Mouse (Mus musculus) B cell, adult 2 months (primary cell): ENCODE data around the gene Phactr3.

Experiments used
- DNase-seq, 2 experiments: peaks; one replicate each; pipeline ENCODE4 v3.0.0; 2022

The Phactr3 gene

DNA sequence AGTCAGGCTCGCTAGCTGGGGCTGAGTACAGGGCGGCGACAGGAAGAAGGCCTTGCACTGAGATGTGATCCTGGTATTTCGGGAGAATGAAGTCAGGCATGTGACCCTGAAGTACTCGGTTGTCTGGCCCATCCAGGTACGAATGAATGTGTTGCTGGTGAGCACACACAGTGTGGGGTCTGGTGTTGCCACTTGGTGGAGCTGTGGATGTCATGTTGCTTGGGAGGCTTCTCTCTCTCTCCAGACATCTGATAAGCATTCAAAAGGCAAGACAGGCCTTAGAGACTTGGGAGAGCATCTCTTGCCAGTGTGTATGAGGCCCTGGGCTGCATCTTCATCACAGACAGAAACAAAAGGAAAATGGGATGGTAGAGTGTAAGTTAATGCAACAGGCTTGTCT is 77.3 kb downstream of the Phactr3 start:
- no peak for DNase-seq

DNA sequence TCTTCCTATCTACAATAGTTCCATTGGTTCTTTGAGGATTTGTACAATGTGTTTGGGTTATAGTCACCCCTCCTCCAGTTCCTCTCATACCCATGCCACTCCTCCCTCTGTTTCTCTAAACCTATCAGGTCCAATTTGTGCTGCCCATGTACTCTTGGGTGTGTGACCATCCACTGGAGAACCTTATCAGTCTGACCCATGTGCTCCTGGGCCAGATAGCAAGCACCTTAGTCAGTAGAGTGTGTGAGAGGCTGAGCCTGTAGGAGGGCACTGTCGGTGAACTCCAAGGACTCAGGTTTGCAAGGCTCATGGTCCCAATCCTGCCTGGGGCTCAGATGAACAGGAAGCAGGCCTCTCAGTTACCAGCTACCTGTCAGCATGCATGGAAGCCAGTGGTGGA is 78.8 kb downstream of the Phactr3 start:
- DNase-seq, result no peak

DNA sequence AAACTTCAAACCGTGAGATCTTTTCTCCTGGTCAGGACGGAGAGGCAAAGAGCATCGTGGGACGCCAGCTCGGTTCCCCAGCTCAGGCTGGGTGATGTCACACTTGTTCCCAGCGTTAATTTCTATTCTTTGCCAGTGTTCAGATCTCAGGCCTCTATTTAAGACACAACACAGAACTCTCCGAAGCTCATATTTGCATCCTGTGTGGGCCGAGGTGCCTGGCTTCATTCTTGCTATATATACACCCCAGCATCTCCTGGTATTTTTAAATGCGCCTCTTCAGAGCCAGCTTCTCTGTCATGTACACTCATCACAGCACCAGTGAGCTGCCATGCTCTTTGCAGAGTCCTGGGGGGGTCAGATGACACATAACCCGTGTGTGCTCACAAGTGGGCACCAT is 85.7 kb downstream of the Phactr3 start:
- no peak for DNase-seq

DNA sequence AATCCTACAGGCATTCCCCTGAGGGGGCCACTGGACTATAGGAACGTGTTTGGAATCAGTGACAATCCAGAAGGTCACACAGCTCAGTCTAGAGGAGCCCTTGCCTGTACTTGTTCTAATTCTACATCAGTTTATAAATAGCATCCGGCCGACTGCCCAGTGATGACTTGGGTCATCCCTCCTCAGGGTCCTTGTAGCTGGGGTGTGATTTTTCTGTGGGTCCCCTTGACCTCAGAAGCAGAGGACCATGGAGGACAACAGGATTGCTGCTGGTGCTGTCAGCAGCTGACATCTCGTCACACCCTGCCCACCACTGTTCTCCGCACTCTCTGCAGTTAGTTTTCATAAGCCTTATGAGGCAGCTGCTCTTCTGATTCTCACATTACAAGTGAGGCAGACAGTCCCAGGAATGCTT is 89.4 kb downstream of the Phactr3 start:
- no peak for DNase-seq

DNA sequence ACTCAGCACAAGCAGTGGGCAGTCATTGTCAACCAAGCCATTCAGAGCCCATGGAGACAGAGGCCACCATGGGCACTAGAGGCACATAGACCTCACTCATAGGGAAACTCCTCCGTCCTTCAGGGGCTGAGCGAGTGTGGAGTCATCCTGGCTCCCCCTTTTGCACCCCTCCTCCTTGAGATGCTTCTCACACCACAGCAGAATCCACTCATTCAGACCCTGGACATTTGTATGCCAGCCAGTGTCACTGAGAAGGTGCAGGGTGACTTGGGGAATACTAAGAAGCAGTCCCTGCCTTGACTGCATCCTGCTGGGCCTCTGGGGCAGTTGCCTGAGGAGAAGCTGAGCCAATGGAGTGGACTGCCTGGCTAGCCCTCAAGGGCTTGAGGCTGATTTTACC is 95.1 kb downstream of the Phactr3 start:
- DNase-seq, result no peak

DNA sequence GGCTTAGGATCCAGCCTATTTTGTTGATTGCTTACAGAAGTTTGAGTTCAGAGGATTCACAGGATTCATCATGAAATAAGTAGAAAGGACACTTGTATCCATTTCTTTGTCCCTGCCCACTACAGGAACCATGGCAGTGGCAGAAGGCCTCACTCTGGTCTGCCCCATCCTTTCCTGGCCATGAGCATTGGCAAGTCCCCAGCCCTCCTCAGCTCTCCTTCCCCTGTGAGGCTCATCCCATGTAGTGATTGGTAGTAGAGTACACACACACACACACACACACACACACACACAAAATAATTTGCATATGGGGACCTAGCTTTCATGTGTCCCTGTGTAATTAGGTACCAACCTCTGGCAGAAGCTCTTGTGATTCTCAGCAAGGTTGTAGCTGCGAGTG is 95.8 kb downstream of the Phactr3 start:
- no peak for DNase-seq

DNA sequence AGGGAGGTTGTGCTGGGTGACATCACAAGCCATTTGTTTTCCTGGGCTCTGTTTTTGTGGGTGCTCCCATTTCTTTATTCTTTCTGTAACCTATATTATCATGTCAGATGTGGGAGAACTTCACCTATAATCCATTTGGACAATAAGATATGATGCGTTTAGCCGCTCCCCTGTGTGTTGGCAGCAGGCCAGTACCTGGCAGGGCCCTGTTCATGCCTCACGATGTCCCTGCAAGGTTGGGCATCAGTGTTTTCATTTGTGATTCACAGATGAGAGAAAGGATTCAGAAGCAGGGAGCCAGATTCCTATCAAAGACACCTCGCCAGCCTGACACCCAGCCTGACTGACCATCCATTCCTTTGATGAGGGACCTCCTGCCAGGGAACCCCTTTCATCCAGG is 99.7 kb downstream of the Phactr3 start:
- DNase-seq, result no peak

DNA sequence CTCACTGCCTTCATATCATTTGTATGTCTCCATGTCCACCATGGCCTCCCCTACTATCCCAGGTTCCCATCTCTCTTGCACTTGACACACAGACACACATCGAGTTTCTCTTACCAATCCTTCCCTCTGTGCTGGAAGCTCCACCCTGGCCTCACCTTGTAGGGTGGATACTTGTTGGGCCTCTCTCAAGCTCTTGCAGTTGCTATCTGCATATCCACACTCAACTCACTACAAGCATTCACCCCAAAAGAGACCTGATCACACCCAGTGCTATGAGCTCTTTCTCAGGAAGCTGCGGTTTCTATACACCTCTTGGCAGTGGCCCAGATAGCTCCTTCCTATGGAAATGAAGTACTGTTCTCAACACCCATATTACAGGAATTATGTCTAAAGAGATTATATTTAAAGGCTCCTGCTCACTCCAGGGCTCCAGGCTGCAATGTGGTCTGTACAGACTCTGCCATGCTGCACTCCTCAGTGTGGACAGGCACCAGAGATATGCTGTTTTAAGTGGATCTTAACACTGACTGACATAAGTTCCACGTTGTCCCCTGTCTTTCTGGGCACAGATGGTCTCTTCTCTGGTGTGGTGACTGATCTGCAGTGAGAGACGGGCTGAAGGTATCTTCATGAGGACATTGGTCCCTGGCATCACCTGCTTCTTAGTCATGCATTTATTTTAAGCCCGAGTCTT is 100.8 kb downstream of the Phactr3 start:
- no peak for DNase-seq

DNA sequence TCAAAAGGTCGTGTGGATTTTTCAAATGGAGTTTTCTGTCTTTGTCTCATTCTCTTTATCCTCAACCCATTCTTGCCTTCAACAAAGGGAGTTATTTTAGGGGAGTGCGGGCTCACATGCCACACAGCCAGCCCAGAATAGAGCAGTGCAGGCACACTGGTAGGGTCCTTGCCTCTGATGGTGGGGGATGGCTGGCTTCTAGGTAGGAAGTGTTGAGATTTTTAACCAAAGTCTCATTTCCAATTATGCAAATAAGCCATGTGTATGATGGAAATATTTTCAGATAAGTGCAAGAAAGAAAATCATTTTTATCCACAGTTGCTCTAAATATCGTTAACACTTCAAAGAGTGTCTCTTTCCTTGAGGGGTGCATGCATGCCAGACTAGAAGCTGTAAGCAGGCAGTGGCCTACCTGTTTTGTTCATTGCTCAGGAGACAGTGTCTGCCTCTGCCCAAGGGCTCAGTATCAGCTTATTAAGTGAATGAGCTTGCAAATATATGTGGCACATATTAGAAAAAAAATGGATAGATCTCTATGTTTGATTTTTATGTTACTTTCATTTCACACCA is 101.5 kb downstream of the Phactr3 start:
- no peak for DNase-seq

DNA sequence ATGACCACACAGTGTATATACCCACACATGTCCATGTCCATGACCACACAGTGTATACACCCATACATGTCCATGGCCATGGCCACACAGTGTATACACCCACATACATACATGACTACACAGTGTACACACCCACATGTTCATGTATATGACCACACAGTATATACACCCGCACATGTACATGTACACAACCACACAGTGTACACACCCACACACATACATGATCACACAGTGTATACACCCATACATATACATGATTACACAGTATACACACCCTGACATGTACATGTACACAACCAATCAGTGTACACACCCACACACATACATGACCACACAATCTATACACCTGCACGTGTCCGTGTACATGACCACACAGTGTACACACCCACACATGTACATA is 102.2 kb downstream of the Phactr3 start:
- DNase-seq, result no peak

DNA sequence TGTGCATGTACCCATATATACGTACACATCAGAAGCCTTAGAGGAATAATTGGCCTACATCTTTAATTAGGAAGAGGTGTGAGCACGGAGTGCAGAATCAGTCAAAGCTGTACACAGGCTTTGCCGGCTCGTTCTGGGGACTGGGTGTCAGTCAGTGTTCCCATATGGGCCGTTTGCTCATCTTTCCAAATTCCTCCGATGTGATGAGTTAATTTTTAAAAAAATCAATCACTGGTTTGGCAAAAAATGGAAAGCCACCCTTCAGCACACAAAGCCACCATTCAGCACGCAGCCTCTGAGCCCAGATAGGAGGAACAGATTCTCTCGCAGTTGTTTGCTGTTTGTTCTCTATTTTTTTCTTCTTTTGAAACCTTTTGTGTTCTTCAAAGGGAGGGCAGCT is 110.5 kb downstream of the Phactr3 start:
- DNase-seq, result no peak

DNA sequence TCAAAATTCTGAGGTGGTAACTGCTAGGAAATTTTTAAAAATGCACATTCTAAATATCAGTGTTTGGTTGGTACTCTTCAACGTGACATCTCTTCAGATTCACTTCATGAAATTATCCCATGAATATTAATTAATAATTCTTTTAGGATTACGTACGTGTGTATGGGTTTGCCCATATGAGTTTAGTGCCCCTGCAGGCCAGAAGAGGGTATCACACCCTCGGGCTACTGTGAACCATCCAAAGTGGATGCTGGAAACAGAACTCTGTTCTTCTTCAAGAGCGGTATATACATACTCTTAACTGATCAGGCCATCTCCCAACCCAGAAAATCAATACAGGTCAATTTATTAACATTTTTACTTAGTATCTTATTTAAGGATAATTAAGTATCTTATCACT is 114.7 kb downstream of the Phactr3 start:
- no peak for DNase-seq

DNA sequence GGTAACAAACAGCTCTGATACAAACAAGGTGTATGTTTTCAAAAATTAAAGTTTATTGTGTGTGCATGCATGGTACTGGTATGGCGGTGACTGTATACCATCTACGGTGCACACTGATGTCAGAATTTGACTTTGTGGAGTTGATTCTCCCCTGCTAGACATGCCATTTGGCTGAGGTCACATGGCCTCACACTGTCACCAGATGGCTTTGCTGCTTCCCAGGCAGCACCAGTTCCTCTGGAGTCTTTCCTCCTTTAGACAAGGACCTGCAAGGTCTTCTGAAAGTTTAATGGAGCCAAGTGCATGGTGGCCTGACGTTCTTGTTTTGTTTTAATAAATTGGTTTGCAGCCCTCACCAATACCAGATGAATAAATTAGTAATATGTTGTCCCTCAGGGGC is 118.3 kb downstream of the Phactr3 start:
- DNase-seq, result no peak

DNA sequence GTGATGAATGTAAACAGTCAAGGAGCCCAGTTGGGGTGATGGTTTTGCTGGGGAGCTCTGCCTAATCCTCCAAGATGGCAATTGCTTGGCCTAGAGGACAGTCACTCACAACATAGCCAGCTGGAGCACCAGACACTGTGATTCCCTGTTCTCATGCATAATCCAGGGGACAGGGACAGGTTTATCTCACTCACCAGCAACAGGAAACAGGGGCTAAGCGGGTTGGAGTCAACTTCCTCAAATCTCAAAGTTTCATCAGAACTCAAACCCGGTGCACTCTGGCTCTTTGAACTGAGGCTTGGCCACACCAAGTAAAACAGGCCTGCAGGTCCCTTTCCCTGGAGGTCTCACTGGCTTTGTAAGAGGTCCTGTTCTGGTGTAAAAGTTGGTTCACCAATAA is 119.7 kb downstream of the Phactr3 start:
- no peak for DNase-seq

DNA sequence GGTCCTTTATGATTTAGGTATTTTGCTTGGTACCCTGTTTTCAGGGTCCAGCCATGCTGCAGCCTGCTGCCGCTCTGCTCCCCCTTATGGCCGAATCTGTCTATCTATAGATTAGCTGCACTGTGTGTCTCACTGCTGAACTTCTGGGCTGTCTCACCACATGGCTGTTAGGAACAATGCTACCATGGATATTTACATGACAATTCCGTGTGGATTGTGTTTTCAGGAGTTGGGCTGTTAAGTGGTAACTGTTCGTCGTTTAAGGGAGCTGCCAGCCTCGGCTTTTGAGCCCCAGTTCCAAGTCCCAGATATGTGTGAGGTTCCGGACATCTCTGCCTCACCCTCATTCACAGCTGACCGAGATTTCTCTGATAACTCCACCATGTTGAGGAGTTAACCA is 122.1 kb downstream of the Phactr3 start:
- DNase-seq, result no peak

DNA sequence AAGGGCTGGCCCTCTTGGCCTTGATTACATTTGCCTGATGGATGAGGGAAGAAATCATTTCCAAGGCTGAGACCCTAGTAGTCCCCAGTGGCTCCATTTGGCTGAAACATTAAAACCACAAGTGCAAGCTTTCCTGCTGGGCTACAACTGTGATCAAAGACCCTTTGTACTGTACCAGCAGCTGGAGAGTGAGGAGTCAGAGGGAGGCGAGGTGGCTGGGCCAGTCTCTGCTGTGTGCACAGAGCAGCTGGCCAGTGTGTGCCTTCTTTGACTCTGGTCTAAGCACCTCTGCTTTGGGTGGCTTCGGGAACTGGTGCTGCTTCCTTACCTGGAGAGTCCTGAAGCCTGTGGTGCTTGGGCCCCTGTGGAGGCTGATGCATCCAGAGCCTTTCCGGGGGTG is 122.6 kb downstream of the Phactr3 start:
- no peak for DNase-seq

DNA sequence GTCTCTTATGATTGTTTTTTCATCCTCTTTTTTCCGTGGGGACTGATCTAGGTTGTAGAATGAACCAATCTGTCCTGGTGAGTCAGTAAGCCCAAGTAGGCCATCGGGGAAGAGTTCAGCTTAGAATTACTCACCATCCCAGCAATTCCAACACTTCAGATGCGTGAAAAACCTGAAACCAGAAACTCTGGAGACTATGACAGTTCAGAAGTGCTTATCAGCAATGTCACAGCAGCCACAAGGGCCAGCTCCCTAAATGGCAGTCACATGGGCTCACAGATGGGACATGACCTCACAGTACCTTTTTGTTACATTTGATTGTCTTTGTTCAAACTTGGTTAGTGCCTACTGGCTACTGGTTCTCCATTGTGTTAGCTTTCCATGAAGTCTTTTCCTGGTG is 124.2 kb downstream of the Phactr3 start:
- no peak for DNase-seq

DNA sequence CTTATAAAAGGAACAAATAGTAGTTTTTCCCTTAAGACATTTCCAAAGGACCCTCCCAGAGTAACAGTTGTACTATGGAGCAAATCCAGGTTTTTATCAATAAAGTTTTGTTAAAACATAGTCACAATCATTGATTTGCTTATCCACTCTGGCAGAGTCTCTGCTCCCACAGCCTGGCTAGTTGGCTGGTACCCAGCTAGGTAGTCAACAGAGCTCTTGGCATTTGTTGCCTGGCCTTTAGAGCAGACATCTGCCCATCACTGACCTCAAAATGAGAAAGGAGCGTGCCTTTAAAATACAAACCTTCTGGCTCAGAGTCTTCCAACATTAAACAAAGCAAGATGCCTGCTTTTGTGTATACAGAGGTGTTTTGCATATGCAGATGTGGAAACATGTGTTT is 126.1 kb downstream of the Phactr3 start:
- DNase-seq, result no peak

DNA sequence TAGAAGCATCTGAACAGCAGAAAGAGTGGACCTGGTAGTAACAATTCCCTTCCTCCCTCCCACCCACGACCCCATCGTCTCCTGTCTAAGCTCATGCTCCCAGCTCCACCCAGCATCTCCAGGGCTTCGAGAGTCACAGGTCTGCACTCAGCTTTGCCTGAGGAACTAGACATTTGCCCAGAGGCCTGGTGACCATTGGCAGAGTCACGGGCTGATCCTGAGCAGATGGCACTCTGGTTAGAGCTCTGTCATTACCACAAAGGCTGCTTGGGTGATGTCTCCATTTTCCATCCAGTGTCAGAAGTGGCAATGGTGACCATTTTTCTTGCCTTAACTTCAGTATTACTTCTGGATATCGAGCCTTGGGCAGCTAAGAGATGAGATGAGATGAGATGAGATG is 127.1 kb downstream of the Phactr3 start:
- no peak for DNase-seq

DNA sequence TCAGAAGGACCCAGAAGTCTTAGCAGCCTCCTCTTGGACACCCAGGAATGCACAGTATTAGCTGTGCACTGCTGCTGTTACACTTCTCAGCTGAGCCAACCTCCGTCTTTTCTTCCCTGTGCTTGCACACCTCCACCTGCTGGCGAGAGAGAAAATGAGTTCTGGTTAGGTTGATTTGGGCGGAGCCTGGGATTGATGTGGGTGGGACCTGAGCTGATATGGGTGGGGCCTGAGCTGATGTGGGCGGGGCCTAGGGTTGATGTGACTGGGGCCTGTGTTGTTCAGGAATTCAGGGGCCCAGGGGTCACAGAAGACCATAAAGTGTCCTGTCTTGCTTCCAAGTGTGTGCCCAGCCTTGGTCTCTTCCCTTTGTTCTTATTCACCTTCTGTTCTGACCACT is 128.0 kb downstream of the Phactr3 start:
- DNase-seq, result no peak

DNA sequence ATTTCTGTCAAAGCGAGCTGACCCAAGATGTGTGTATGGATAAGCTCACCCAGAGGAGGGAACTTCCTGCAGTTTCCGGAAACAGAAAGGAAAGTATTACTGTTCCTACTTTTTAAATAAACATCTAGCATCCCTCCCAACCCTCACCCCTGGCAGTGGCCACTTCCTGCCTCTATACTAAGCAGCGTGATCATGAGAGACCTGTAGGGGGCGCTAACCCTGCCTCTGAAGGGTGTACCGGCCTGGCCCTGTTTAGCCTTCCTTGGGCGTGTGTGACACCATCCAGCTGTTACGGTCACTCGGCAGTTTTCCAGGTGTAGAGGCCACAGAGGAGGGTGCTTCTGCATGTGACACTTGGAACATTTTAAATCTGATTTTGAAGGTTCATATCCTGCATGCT is 128.5 kb downstream of the Phactr3 start:
- no peak for DNase-seq

DNA sequence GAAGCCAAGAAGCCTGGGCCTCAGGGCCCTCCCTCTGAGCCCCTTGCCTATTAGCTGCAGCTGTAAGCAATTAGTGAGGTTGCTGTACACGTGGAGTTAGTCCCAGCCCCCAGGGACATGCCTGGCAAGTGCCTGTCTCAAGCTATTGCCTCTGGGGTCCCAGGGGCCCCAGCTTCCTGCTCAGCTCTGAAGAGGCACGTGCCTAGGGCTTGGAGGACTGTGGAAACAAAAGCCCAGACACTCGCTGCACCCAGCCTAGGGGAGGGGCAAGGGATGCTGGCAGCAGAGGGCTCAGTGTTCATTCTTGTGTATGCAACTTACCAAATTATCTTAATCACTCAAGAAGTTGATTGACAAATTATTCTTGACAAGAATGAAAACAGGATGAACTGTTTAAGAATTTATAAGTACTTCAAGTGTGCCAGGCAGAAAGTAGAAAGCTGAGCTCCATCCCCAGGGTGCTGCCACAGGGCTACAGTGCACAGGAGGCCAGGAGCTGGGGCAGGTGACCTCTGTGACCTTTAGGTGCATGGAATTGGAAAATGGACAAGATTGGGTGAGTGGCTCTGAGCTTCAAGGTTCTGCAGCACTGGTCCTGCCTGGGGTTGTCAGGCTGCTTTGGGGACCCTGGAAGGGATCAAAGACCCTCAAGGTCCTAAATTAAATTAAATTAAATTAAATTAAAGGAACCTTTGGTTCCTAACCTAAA is 138.5 kb downstream of the Phactr3 start:
- DNase-seq, result no peak

DNA sequence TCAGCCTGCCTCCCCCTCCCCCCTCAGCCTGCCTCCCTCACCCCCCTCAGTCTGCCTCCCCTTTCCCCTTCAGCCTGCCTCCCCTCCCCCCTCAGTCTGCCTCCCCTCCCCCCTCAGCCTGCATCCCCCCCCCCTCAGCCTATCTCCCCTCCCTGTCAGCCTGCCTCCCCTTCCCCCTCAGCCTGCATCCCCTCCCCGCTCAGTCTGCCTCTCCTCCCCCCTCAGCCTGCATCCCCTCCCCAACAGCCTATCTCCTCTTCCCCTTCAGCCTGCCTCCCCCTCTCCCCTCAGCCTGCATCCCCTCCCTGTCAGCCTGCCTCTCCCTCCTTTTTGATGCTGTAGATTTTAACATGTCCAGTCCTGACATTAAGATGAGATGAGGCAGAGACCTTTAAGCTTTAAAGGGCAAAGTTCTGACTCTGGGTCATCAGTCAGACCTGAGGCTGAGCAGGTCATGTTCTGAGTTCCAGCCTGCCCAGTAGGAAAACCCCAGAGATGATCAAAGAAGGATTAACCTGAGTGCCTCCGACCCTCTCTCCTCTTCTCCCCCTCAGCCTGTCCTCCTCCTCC is 139.3 kb downstream of the Phactr3 start:
- no peak for DNase-seq

DNA sequence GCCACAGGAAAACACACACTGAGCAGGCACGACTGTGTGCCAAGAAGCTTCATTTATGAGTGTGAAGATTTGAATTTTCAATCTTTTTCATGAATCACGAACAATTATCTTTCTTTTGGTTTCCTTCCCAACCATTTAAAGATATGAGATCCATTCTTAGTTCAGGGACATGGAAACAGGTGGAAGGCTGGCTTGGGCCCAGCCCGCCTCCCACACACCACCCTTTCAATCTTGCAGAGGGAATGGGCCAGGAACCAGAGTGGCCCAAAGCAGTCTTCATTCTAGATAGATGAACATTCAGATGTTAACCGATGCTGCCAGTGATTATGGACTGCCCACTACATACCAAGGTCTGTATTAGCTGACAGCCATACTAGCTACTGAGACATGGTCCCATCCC is 144.3 kb downstream of the Phactr3 start:
- no peak for DNase-seq
